Mouse (Mus musculus): ENCODE data around the gene Pcp2.

DNA sequence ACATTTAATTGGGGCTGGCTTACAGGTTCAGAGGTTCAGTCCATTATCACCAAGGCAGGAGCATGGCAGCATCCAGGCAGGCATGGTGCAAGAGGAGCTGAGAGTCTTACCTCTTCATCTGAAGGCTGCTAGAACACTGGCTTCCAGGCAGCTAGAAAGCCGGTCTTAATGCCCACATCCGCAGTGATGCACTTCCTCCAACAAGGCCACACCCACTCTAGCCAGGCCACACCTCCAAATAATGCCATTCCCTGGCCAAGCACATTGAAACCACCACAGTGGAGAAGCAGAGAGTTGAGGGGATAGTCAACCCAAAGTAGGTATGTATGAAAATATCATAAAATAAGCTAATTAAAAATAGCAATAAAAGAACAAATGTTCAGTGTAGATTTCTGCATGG lies 45.0 kb upstream of the Pcp2 start:
- TF ChIP-seq POLR2A (IDR thresholded peaks at IDR 0.05; ENCODE audit: extremely low read depth, insufficient read depth, low read length) (no peak), CTCF (IDR thresholded peaks at IDR 0.05; ENCODE audit: extremely low read depth, insufficient read depth, low read length) (no peak)
